Mouse (Mus musculus) lung, adult 2 months (tissue): ENCODE measurements around the gene Zfp54.
"Not testable (repeated sequence)": the region's sequence is repeated elsewhere in the genome, so short reads cannot be mapped to it uniquely, and the experiment has no call there.

Experiments used
- CTCF ChIP-seq: fragments of 200-500 bp; IDR thresholded peaks from 2 replicates; pipeline ENCODE4 v1.5.1; 2011; ENCODE audit warnings: mild to moderate bottlenecking, low read length, control low read depth; ENCODE audit not compliant: insufficient read depth
- POLR2A ChIP-seq: fragments of 200-500 bp; IDR thresholded peaks from 2 replicates; pipeline ENCODE4 v1.6.1; 2011; ENCODE audit warnings: low read depth, mild to moderate bottlenecking, control low read depth, low read length, borderline replicate concordance; ENCODE audit errors: extremely low read depth

DNA sequence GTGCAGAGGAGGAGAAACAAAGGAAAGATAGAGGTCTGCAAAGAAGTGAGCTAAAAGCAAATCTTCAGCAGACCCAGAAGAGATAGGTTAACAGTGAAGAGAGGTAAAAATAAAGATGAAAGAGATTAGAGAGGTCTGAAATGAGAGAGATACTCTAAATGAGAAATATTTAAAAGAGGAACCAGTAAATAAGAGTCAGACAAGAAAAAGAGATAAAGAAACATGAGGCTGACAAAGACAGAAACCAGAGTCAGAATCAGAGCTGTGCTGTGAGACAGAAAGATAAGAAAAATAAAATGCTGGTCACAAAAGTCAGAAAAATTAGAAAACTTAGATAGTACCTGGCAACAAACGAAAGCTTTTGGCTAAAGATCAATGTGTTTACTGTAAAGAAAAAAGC lies 52.3 kb downstream of the Zfp54 start:
- TF ChIP-seq POLR2A, CTCF: not testable (repeated sequence)
